Mouse (Mus musculus) ES-CJ7 (cell line): ENCODE data around the gene Dhx9.
"Not testable (repeated sequence)": the region's sequence is repeated elsewhere in the genome, so short reads cannot be mapped to it uniquely, and the experiment has no call there.

Source experiments
- DNase-seq: peaks from one replicate; pipeline ENCODE4 v3.0.0; 2011; ENCODE audit warnings: low read depth, low spot score

Dhx9 gene

DNA sequence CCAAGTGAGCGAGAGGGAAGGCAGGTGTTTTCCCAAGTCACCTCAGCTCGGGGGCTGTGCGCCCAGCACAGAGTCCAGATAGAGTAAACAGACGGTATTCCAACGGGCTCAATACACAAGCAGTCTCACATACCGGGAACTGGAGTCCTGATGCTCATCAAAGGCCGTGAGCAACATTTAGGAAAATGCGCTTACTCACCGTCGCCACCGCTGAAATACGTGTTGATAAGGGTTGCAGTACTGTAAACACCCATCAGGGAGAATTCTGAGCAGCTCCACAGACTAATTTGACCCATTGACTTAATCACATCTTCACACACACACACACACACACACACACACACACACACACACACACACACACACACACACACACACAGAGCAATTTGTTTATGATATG lies 63.2 kb downstream of the Dhx9 start:
- peak; percentile 81 for DNase-seq

GRCm38 (mm10) chr1:153417805-153418204 lies 69.7 kb downstream of the Dhx9 start:
- DNase-seq, result not testable (repeated sequence)

- DNase-seq, result not testable (repeated sequence)
These were observed 71.1 kb downstream of the Dhx9 start for GRCm38 (mm10) chr1:153416271-153416832.

DNA sequence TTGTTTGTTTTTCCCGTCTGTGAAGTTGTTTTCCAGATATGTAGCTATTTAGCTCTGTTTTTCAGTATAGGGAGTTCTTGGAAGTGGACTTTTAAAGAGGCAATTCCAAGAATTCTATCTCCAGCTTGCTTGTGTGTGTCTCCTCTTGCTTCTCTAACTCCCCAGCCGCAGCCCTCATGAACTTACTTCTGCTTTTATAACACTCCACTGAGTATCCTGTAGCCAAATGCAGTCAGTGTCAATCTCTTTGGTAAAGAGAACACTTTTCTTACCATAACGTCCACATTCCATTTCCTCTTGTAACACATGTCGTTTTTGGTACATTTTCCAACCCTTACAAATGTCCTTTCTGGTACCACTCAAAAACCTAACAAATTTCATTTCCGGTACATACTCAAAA lies 71.7 kb downstream of the Dhx9 start:
- not testable (repeated sequence) for DNase-seq

DNA sequence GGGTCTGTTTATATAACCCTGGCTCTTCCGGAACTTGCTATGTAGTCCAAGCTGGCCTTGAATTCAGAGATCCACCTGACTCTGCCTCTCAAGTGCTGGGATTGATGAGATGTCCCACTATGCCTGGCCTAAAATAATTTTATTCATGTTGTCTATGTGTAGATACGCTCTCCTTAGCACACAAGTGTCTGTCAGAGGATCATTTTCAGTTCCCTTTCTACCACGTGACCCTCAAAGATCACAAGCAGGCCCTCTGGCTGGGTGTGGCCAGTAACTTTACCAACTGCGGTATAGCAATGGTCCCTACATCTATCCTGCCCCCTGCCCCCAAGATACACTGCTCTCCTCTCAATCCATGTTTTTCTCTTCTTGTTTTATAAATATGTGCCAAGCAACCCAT lies 72.5 kb downstream of the Dhx9 start:
- DNase-seq, result no peak

- DNase-seq, result peak; percentile 68
These were observed 73.2 kb downstream of the Dhx9 start for GRCm38 (mm10) chr1:153414114-153414723.

DNA sequence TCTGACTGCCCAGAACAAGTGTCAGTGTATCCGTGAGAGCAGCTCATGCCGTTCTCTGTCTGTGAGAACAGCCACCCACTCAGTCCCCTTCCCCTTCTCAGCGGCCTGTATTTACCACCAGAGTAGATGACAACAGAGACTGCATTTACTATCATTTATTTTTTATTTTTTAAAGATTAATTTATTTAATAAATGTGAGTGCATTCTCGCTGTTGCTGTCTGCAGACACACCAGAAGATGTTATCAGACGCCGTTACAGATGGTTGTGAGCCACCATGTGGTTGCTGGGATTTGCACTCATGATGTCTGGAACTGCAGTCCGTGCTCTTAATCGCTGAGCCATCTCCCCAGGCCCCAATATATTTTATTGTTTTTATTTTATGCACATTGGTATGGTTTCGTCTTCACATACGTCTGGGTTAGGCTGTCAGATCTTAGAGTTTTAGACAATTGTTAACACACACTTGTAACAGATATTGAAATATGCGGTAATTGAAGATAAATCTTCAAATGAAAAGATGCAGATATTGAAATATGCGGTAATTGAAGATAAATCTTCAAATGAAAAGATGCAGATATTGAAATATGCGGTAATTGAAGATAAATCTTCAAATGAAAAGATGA lies 74.0 kb downstream of the Dhx9 start:
- not testable (repeated sequence) for DNase-seq

DNA sequence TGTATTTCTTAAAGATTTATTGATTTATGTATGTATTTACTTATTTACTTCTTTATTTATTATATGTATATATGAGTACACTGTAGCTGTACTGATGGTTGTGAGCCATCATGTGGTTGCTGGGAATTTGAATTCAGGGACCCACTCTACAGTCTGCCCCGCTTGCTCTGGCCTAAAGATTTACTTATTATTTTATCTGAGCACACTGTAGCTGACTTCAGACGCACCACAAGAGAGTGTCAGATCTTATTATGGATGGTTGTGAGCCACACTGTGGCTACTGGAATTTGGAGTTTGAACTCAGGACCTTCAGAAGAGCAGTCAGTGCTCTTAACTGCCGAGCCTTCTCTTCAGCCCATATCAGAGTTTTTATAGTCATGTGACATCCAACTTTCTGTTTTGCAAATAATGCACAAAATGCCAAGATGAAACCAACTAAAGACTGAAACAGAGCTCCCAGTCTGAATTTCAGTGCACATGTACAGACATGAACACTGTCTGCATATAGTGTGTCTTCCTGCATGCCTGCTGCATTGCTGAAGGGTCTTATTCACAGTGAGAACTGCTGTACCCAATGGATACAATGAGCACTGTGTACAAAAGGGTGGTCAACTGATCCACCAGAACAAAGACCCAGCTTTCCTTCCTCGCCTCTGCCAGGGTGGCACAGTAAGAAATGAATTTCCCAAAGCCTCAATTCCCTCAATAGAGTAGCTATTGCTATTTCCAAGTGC lies 74.6 kb downstream of the Dhx9 start:
- not testable (repeated sequence) for DNase-seq

- no peak for DNase-seq
These were observed 75.7 kb downstream of the Dhx9 start for GRCm38 (mm10) chr1:153411723-153412122.

DNA sequence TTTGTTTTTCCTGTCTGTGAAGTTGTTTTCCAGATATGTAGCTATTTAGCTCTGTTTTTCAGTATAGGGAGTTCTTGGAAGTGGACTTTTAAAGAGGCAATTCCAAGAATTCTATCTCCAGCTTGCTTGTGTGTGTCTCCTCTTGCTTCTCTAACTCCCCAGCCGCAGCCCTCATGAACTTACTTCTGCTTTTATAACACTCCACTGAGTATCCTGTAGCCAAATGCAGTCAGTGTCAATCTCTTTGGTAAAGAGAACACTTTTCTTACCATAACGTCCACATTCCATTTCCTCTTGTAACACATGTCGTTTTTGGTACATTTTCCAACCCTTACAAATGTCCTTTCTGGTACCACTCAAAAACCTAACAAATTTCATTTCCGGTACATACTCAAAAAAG lies 76.5 kb downstream of the Dhx9 start:
- not testable (repeated sequence) for DNase-seq

- DNase-seq, result not testable (repeated sequence)
These were observed 79.2 kb downstream of the Dhx9 start for GRCm38 (mm10) chr1:153408296-153408695.

GRCm38 (mm10) chr1:153407641-153408040 lies 79.8 kb downstream of the Dhx9 start:
- DNase-seq, result not testable (repeated sequence)
